Mouse (Mus musculus): ENCODE measurements around the gene Lin54. TPM values are rescaled to one million over a fixed set of nuclear protein-coding genes. Genes with fewer than 3 reads are reported as not detected.

The Lin54 gene
- total and polyA plus RNA-seq, 3 experiments, result 11.8 to 14.1 (median 12.9) TPM

DNA sequence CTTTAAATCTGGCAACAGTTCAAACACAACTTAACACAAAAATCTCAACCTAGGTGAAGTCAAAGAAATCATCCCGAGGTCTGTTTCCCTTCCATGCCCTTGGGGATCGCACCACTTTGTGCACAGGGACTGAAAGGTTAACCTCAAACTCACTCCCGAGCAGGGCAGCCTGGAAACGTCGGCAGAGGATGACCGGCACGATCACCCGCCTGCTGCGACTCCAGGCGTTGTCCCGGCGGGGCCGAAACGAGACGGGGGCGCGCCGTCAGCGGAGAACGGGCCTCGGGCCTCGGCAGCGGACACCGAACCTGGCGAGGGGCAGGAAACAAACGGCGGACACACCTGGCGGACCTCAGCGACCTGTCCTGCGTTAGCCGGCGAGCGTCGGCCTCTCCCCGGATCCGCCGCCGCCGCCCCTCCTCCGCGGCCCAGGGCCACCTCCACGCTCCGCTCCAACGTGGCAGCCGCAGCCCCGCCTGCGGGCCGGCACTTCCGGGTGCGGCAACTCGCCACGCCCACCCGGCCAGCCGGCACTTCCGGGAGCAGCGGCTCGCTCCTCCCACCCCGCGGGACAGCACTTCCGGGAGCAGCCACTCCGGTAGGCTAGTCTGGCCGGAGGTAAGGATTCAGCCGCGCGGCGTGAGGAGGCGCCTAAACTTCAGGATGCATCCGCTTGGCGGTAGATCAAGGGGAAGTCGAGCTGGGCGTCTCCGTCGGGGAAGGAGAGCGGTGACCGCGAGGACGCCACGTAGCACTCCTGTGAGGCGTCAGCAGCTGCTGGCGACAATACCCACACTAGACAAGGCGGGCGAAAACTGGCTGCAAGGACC, 84.5 kb downstream of the Lin54 start, which contains the start of gene Sec31a (continued):
- peak; percentile 40 for TF ChIP-seq BHLHE40 (IDR thresholded peaks at IDR 0.05; ENCODE audit: low read depth, low read length)

DNA sequence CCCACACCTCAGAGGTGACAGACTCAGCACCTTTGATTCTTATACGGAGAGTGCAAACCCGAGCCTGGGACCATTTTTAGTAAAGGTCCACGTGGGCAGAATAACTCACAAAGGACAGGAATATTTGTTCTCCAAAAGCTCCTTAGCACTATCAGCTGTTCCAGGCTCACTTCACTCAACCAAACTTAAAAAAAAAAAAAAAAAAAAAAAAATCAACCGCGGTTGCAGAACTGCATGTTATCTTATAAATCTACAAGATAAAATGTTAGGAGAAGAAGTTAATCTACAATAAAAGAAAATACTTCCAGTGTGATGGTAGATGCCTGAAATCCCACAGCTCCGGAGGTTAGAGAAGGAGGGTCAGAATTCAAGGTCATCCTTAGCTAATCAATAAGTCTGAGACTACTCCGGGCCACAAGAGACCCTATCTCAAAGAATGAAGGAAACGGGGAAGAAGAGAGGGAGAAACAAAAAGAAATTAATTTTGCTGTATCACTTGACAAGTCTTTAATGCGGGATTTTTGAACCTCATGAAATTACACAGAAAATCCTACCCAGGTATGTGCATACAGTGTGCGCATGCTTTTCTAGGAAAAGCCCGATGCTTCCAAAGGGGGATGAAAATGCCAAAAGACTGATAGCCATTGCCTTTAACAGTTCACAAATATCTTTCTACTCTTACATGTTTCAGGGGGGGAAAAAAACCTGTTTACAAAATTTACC, 85.8 kb downstream of the Lin54 start:
- no peak for DNase-seq (ENCODE audit: extremely low read depth)
- no peaks in the 10 kb centered on the region for H3K27me3 ChIP-seq (replicated peaks)
- no peak overlapping the region for H3K27ac ChIP-seq (ENCODE audit: insufficient read depth, low read depth)
- H3K9ac ChIP-seq (ENCODE audit: insufficient read depth, low read depth), result peak overlapping the region; percentile 49; the same call in 1 of the 2 replicates
- H3K9me3 ChIP-seq (replicated peaks; ENCODE audit: low read length), result no peaks in the 10 kb centered on the region
- peak overlapping the region; percentile 89 for H3K4me2 ChIP-seq (ENCODE audit: insufficient read depth, low read depth, poor library complexity, severe bottlenecking)
- peaks cover 43% of the 10 kb centered on the region for H3K79me2 ChIP-seq (replicated peaks; ENCODE audit: control insufficient read depth, extremely low read depth, insufficient read depth, poor library complexity, severe bottlenecking)
- peaks cover 11 to 39% of the 10 kb centered on the region in 2 experiments for H3K36me3 ChIP-seq (replicated peaks in 1 of 2; ENCODE audit: control insufficient read depth in 1 of 2, insufficient read depth in 1 of 2, low read length in 1 of 2)
- H3K4me1 ChIP-seq (ENCODE audit: control insufficient read depth in 1 of 2, insufficient read depth in 2 of 2), result peaks cover 8 to 55% of the 10 kb centered on the region in 2 experiments; a peak in 3 of 4 replicates
- dilution Hi-C loops (cut with MboI; ENCODE audit: extremely low pct_ligation_motif_present, extremely low pct_unique_long_range_greater_than_20kb, low sequenced_read_pairs), result no loop called here
- TF ChIP-seq MYC (IDR thresholded peaks at IDR 0.05; ENCODE audit: low read depth, low read length), result 0 out of 2 replicates have a peak, but pooled peaks have one; percentile 16
- no peak for TF ChIP-seq MAFK (IDR thresholded peaks at IDR 0.05; ENCODE audit: insufficient replicate concordance, low read length)
- TF ChIP-seq SMC3 (IDR thresholded peaks at IDR 0.05; ENCODE audit: low read depth, low read length), result no peak
- peak; percentile 72 for TF ChIP-seq ZNF384 (IDR thresholded peaks at IDR 0.05; ENCODE audit: low read depth, low read length)
- peak; percentile 78 for TF ChIP-seq SIN3A (IDR thresholded peaks at IDR 0.05; ENCODE audit: low read length)
- TF ChIP-seq MXI1 (IDR thresholded peaks at IDR 0.05; ENCODE audit: low read depth, low read length), result peak; percentile 78
- TF ChIP-seq BHLHE40 (IDR thresholded peaks at IDR 0.05; ENCODE audit: low read depth, low read length), result no peak
- no peak for TF ChIP-seq RAD21 (IDR thresholded peaks at IDR 0.05; ENCODE audit: low read depth, low read length)
- TF ChIP-seq CHD1 (IDR thresholded peaks at IDR 0.05; ENCODE audit: low read depth, low read length), result peak; percentile 89; the same call in 1 of the 2 replicates
- TF ChIP-seq ZMIZ1 (IDR thresholded peaks at IDR 0.05; ENCODE audit: low read depth, low read length), result no peak
- in situ Hi-C loops (cut with MboI; ENCODE audit: low pct_ligation_motif_present, low pct_unique_long_range_greater_than_20kb, low sequenced_read_pairs), result no loop called here
- H3K4me3 ChIP-seq (replicated peaks in 1 of 3; ENCODE audit: low read depth in 2 of 3, low read length in 2 of 3, poor library complexity in 1 of 3), result peak overlapping the region in 2 of 3 experiments; percentile 76 to 88

DNA sequence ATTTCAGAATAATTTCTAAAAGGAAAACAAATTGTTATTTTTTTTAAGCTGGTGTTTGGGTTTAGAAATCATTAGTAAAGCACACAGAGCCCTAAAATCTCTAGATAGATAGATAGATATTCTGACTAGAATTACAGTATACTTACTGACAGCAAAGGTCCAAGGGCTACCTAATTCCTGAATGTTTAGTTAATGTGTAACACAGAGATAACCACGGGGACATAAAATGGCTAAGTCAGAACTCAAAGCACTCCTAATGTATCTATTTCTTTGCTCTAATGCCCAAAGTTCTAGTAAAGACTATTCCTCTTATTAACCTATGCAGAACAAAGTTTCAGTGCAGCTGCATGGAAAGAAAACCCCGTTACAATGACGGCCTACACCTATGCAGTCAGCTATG, 87.6 kb downstream of the Lin54 start:
- Histone ChIP-seq H3K27me3 (replicated peaks) (no peaks in the 10 kb centered on the region), H3K4me2 (ENCODE audit: insufficient read depth, low read depth, poor library complexity, severe bottlenecking) (no peak overlapping the region), H3K9me3 (replicated peaks; ENCODE audit: low read length) (no peaks in the 10 kb centered on the region), H3K79me2 (replicated peaks; ENCODE audit: control insufficient read depth, extremely low read depth, insufficient read depth, poor library complexity, severe bottlenecking) (peaks cover 51% of the 10 kb centered on the region), H3K4me3 (replicated peaks in 1 of 3; ENCODE audit: low read depth in 2 of 3, low read length in 2 of 3, poor library complexity in 1 of 3) (no peak overlapping the region), H3K9ac (ENCODE audit: insufficient read depth, low read depth) (no peak overlapping the region; the same call in 1 of the 2 replicates), H3K36me3 (replicated peaks in 1 of 2; ENCODE audit: control insufficient read depth in 1 of 2, insufficient read depth in 1 of 2, low read length in 1 of 2) (peaks cover 0 to 35% of the 10 kb centered on the region in 2 experiments), H3K4me1 (ENCODE audit: control insufficient read depth in 1 of 2, insufficient read depth in 2 of 2) (peaks cover 8 to 40% of the 10 kb centered on the region in 2 experiments; a peak in 3 of 4 replicates), H3K27ac (ENCODE audit: insufficient read depth, low read depth) (no peak overlapping the region)
- dilution Hi-C loops (cut with MboI; ENCODE audit: extremely low pct_ligation_motif_present, extremely low pct_unique_long_range_greater_than_20kb, low sequenced_read_pairs) (no loop called here), in situ Hi-C loops (cut with MboI; ENCODE audit: low pct_ligation_motif_present, low pct_unique_long_range_greater_than_20kb, low sequenced_read_pairs) (no loop called here)
- TF ChIP-seq MAX (IDR thresholded peaks at IDR 0.05; ENCODE audit: low read length) (no peak), MXI1 (IDR thresholded peaks at IDR 0.05; ENCODE audit: low read depth, low read length) (no peak), GABPA (IDR thresholded peaks at IDR 0.05; ENCODE audit: insufficient replicate concordance, low read depth, low read length) (no peak), NRF1 (IDR thresholded peaks at IDR 0.05; ENCODE audit: low read depth, low read length) (no peak)
- no peak for DNase-seq (ENCODE audit: extremely low read depth)

Measured in CH12.LX (cell line).